Mouse (Mus musculus): Measurements from ENCODE around the gene Nol6.

GRCm38 (mm10) chr4:41151186-41151585 is 26.9 kb upstream of the Nol6 start:
- TF ChIP-seq POLR2A (IDR thresholded peaks at IDR 0.05; ENCODE audit: low read depth, low read length) = no peak
- TF ChIP-seq CTCF (conservative IDR thresholded peaks at IDR 0.05; ENCODE audit: insufficient read depth, insufficient read length, low read depth, low read length) = no peak
